Mouse (Mus musculus) kidney, adult 2 months (tissue): ENCODE results near the gene Otog.

Experiments
- CTCF ChIP-seq: fragments of 200-500 bp; conservative IDR thresholded peaks from 2 replicates; pipeline ENCODE4 v1.5.1; 2011; ENCODE audit warnings: low read depth, mild to moderate bottlenecking, control low read depth, low read length, moderate library complexity, mixed read lengths; ENCODE audit not compliant: insufficient read depth, insufficient read length
- POLR2A ChIP-seq: fragments of 200-500 bp; IDR thresholded peaks from one replicate; pipeline ENCODE4 v1.6.1; 2011; ENCODE audit warnings: low read depth, low read length, control low read depth

DNA sequence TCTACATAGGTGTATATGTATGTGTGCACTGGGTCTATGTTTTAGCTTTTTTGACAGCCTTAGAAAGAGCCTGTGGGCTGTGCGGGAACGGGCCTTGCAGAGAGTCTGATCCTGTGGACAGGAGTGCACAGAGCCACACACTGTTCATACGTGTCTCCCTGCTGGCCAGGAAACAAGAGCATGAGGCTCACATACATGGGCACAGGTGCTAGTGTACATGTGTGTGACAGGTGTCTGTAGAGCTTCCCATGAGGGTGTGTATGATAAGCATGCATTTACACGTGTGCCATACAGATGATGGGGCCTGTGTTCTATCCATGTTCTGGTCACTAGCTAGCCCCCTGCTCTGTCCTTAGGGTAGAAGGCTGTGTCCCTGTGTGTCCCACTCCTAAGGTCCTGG, 45.6 kb downstream of the Otog start:
- TF ChIP-seq CTCF (no peak), POLR2A (no peak)
